Mouse (Mus musculus): ENCODE measurements around the gene Hpse2. TPM values are rescaled to one million over a fixed set of nuclear protein-coding genes. Genes with fewer than 3 reads are reported as not detected.

Hpse2 gene
- polyA plus RNA-seq, 1 experiment from 2014 or later: 0.24 TPM

GRCm38 (mm10) chr19:43109796-43110195, 278.4 kb downstream of the Hpse2 start:
- H3K4me1 ChIP-seq (ENCODE audit: control insufficient read depth, insufficient read depth, low read length): no peaks in the 10 kb centered on the region
- no peaks in the 10 kb centered on the region for H3K36me3 ChIP-seq (ENCODE audit: control insufficient read depth, insufficient read depth, low read length)
- H3K4me2 ChIP-seq (ENCODE audit: low read length): no peak overlapping the region
- ATAC-seq: no peak
- no peaks in the 10 kb centered on the region for H3K9me3 ChIP-seq (replicated peaks; ENCODE audit: control insufficient read depth, low read length, poor library complexity, severe bottlenecking)
- no peak overlapping the region for H3K27ac ChIP-seq (ENCODE audit: low read length)
- H3K4me3 ChIP-seq (ENCODE audit: low read depth, low read length): no peak overlapping the region
- no peaks in the 10 kb centered on the region for H3K27me3 ChIP-seq (ENCODE audit: control insufficient read depth, insufficient read depth, low read depth, low read length)
- no peak overlapping the region for H3K9ac ChIP-seq (ENCODE audit: low read depth, low read length)
- WGBS: 95% methylated on average over 4 of the region's 4 CpGs

GRCm38 (mm10) chr19:43096915-43097314, 291.2 kb downstream of the Hpse2 start:
- no peak overlapping the region for H3K9ac ChIP-seq (ENCODE audit: low read depth, low read length)
- H3K27me3 ChIP-seq (ENCODE audit: control insufficient read depth, insufficient read depth, low read depth, low read length): no peaks in the 10 kb centered on the region
- H3K27ac ChIP-seq (ENCODE audit: low read length): no peak overlapping the region
- no peaks in the 10 kb centered on the region for H3K9me3 ChIP-seq (replicated peaks; ENCODE audit: control insufficient read depth, low read length, poor library complexity, severe bottlenecking)
- H3K4me1 ChIP-seq (ENCODE audit: control insufficient read depth, insufficient read depth, low read length): no peaks in the 10 kb centered on the region
- H3K4me2 ChIP-seq (ENCODE audit: low read length): no peak overlapping the region
- WGBS: 91% methylated on average over 2 of the region's 2 CpGs
- no peak for ATAC-seq
- H3K4me3 ChIP-seq (ENCODE audit: low read depth, low read length): no peak overlapping the region
- H3K36me3 ChIP-seq (ENCODE audit: control insufficient read depth, insufficient read depth, low read length): no peaks in the 10 kb centered on the region

DNA sequence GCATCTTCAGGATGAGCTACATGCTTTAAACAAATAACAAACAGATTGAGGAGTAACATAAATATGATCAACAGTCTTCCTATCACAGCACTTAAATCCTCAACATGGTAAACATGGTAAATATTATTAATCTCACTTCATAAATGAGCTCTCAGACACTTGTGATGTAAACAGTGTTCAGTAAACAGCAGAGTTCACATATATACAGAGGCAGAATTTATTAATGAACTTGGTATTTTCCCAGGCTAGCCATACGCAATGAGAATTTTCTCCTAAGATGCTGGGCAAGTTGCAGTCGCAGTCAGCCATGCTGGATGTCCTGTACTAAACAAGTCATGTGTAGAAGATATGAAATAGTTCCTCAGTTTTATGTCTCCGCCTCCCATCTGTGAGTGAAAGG, 300.9 kb downstream of the Hpse2 start:
- no peak for ATAC-seq
- H3K27ac ChIP-seq (ENCODE audit: low read length): no peak overlapping the region
- H3K9me3 ChIP-seq (replicated peaks; ENCODE audit: control insufficient read depth, low read length, poor library complexity, severe bottlenecking): no peaks in the 10 kb centered on the region
- H3K4me2 ChIP-seq (ENCODE audit: low read length): no peak overlapping the region
- H3K27me3 ChIP-seq (ENCODE audit: control insufficient read depth, insufficient read depth, low read depth, low read length): no peaks in the 10 kb centered on the region
- no peak overlapping the region for H3K9ac ChIP-seq (ENCODE audit: low read depth, low read length)
- 97% methylated on average over 3 of the region's 3 CpGs for WGBS
- no peaks in the 10 kb centered on the region for H3K4me1 ChIP-seq (ENCODE audit: control insufficient read depth, insufficient read depth, low read length)
- no peaks in the 10 kb centered on the region for H3K36me3 ChIP-seq (ENCODE audit: control insufficient read depth, insufficient read depth, low read length)
- no peak overlapping the region for H3K4me3 ChIP-seq (ENCODE audit: low read depth, low read length)

DNA sequence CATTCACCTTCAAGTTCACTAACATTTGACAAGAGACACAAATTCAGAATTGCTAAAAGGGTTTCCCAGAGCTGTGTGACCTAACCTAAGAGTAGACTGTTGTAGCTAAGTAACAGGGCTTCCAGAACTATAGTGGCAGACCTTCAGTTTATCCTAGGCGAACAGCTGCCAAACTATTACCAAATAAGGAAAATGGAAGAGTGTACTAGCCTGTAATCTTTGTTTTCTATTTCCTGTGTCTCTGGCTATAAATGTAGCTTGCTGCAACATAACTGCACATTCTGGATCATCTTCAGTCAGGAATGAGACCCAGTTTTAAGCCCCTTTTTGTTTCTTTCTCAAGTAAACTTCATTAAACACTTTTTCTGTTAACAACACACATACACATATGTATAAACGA, 324.0 kb downstream of the Hpse2 start:
- Histone ChIP-seq H3K9me3 (replicated peaks; ENCODE audit: control insufficient read depth, low read length, poor library complexity, severe bottlenecking) (no peaks in the 10 kb centered on the region), H3K27me3 (ENCODE audit: control insufficient read depth, insufficient read depth, low read depth, low read length) (no peaks in the 10 kb centered on the region), H3K36me3 (ENCODE audit: control insufficient read depth, insufficient read depth, low read length) (no peaks in the 10 kb centered on the region), H3K4me1 (ENCODE audit: control insufficient read depth, insufficient read depth, low read length) (no peaks in the 10 kb centered on the region), H3K4me3 (ENCODE audit: low read depth, low read length) (no peak overlapping the region), H3K27ac (ENCODE audit: low read length) (no peak overlapping the region), H3K9ac (ENCODE audit: low read depth, low read length) (no peak overlapping the region), H3K4me2 (ENCODE audit: low read length) (no peak overlapping the region)
- WGBS: 88% methylated on average over 2 of the region's 2 CpGs
- ATAC-seq: no peak

- no peak for ATAC-seq
- peaks cover 4% of the 10 kb centered on the region; the same call in 1 of the 2 replicates for H3K9me3 ChIP-seq (replicated peaks; ENCODE audit: control insufficient read depth, low read length, poor library complexity, severe bottlenecking)
Observed at GRCm38 (mm10) chr19:43044506-43044905, 343.6 kb downstream of the Hpse2 start.

DNA sequence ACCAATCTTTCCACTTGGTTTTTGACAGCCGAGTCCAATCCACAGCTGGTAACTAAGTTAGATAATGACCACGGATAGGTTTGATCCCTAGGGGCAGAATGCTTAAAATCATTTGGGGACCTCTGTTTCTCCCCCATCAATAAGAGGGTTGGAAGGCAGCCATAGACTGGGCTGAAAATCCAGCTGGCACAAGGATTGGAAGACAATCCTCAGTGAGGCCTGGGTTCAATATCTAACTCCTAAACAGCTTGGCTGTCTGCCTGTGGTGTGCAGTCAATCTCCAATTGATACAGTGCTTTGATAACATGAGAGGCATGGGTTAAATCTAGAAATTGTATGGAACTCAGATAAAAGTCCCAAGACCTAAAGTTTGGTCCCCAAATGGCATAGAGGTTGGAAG, 345.4 kb downstream of the Hpse2 start:
- Histone ChIP-seq H3K9ac (ENCODE audit: low read depth, low read length) (no peak overlapping the region), H3K4me1 (ENCODE audit: control insufficient read depth, insufficient read depth, low read length) (no peaks in the 10 kb centered on the region), H3K4me3 (ENCODE audit: low read depth, low read length) (no peak overlapping the region), H3K27me3 (ENCODE audit: control insufficient read depth, insufficient read depth, low read depth, low read length) (no peaks in the 10 kb centered on the region), H3K27ac (ENCODE audit: low read length) (no peak overlapping the region), H3K4me2 (ENCODE audit: low read length) (no peak overlapping the region), H3K9me3 (replicated peaks; ENCODE audit: control insufficient read depth, low read length, poor library complexity, severe bottlenecking) (no peaks in the 10 kb centered on the region), H3K36me3 (ENCODE audit: control insufficient read depth, insufficient read depth, low read length) (no peaks in the 10 kb centered on the region)
- ATAC-seq: no peak
- WGBS: 88% methylated on average over 2 of the region's 2 CpGs

More at GRCm38 (mm10) chr19:43044506-43044905, 343.6 kb downstream of the Hpse2 start:
- Histone ChIP-seq H3K4me3 (ENCODE audit: low read depth, low read length) (no peak overlapping the region), H3K4me2 (ENCODE audit: low read length) (no peak overlapping the region), H3K36me3 (ENCODE audit: control insufficient read depth, insufficient read depth, low read length) (no peaks in the 10 kb centered on the region), H3K27ac (ENCODE audit: low read length) (no peak overlapping the region), H3K4me1 (ENCODE audit: control insufficient read depth, insufficient read depth, low read length) (no peaks in the 10 kb centered on the region), H3K27me3 (ENCODE audit: control insufficient read depth, insufficient read depth, low read depth, low read length) (no peaks in the 10 kb centered on the region), H3K9ac (ENCODE audit: low read depth, low read length) (no peak overlapping the region)
- 19% methylated on average over 4 of the region's 4 CpGs for WGBS

- no peak for ATAC-seq
- Histone ChIP-seq H3K4me3 (ENCODE audit: low read depth, low read length) (no peak overlapping the region), H3K27ac (ENCODE audit: low read length) (no peak overlapping the region), H3K4me2 (ENCODE audit: low read length) (no peak overlapping the region), H3K27me3 (ENCODE audit: control insufficient read depth, insufficient read depth, low read depth, low read length) (no peaks in the 10 kb centered on the region), H3K36me3 (ENCODE audit: control insufficient read depth, insufficient read depth, low read length) (no peaks in the 10 kb centered on the region), H3K9ac (ENCODE audit: low read depth, low read length) (no peak overlapping the region), H3K4me1 (ENCODE audit: control insufficient read depth, insufficient read depth, low read length) (no peaks in the 10 kb centered on the region), H3K9me3 (replicated peaks; ENCODE audit: control insufficient read depth, low read length, poor library complexity, severe bottlenecking) (no peaks in the 10 kb centered on the region)
- 88% methylated on average over 2 of the region's 2 CpGs for WGBS
Observed at GRCm38 (mm10) chr19:43042211-43042610, 345.9 kb downstream of the Hpse2 start.

- Histone ChIP-seq H3K9me3 (replicated peaks; ENCODE audit: control insufficient read depth, low read length, poor library complexity, severe bottlenecking) (no peaks in the 10 kb centered on the region), H3K4me3 (ENCODE audit: low read depth, low read length) (no peak overlapping the region), H3K4me2 (ENCODE audit: low read length) (no peak overlapping the region), H3K4me1 (ENCODE audit: control insufficient read depth, insufficient read depth, low read length) (no peaks in the 10 kb centered on the region), H3K27me3 (ENCODE audit: control insufficient read depth, insufficient read depth, low read depth, low read length) (no peaks in the 10 kb centered on the region), H3K36me3 (ENCODE audit: control insufficient read depth, insufficient read depth, low read length) (no peaks in the 10 kb centered on the region), H3K27ac (ENCODE audit: low read length) (no peak overlapping the region), H3K9ac (ENCODE audit: low read depth, low read length) (no peak overlapping the region)
- 78% methylated on average over 4 of the region's 4 CpGs for WGBS
- ATAC-seq: no peak
Observed at GRCm38 (mm10) chr19:43036381-43036780, 351.8 kb downstream of the Hpse2 start.

- H3K4me2 ChIP-seq (ENCODE audit: low read length): no peak overlapping the region
- no peaks in the 10 kb centered on the region for H3K27me3 ChIP-seq (ENCODE audit: control insufficient read depth, insufficient read depth, low read depth, low read length)
- no peak for ATAC-seq
- no peaks in the 10 kb centered on the region for H3K9me3 ChIP-seq (replicated peaks; ENCODE audit: control insufficient read depth, low read length, poor library complexity, severe bottlenecking)
- no peaks in the 10 kb centered on the region for H3K36me3 ChIP-seq (ENCODE audit: control insufficient read depth, insufficient read depth, low read length)
- H3K4me1 ChIP-seq (ENCODE audit: control insufficient read depth, insufficient read depth, low read length): no peaks in the 10 kb centered on the region
- no peak overlapping the region for H3K4me3 ChIP-seq (ENCODE audit: low read depth, low read length)
- H3K9ac ChIP-seq (ENCODE audit: low read depth, low read length): no peak overlapping the region
- no peak overlapping the region for H3K27ac ChIP-seq (ENCODE audit: low read length)
- 32% methylated on average over 4 of the region's 4 CpGs for WGBS
Observed at GRCm38 (mm10) chr19:43027305-43027704, 360.9 kb downstream of the Hpse2 start.
